Mouse (Mus musculus): ENCODE data around the gene Pnpla7.
"Not testable (repeated sequence)": the region's sequence is repeated elsewhere in the genome, so short reads cannot be mapped to it uniquely, and the experiment has no call there.

Pnpla7 gene

GRCm38 (mm10) chr2:24975704-24976297 is at the start of gene Pnpla7:
Pnpla7 (plus strand) TSS chr2:24976033.
- peak; percentile 99 for DNase-seq

- DNase-seq = no peak
Observed at GRCm38 (mm10) chr2:24926345-24926964, 49.4 kb upstream of the Pnpla7 start.

DNA sequence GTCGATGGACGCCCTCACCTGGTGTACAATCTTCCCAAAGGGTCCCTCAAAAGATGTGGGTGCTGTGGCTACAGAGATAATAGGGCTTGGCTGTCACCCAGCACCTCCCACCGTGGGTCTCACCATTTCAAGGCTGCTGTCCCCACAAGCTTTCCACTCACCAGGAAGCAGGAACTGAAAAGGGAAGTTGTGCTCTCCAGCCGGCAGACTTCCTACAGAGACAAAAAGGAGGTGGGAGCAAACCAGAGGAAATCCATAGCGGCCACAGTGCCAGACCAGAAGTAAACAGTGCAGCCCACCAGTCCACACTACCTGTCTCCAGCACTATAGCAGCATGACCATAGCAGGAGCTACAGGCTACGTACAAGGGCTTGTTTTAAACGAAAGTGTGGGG is 48.9 kb upstream of the Pnpla7 start:
- DNase-seq = peak; percentile 90

GRCm38 (mm10) chr2:24927810-24928479 is 47.9 kb upstream of the Pnpla7 start:
- peak; percentile 91 for DNase-seq

- no peak for DNase-seq
Observed at GRCm38 (mm10) chr2:24929119-24929518, 46.7 kb upstream of the Pnpla7 start.

- DNase-seq = no peak
Observed at GRCm38 (mm10) chr2:24929593-24929992, 46.2 kb upstream of the Pnpla7 start.

DNA sequence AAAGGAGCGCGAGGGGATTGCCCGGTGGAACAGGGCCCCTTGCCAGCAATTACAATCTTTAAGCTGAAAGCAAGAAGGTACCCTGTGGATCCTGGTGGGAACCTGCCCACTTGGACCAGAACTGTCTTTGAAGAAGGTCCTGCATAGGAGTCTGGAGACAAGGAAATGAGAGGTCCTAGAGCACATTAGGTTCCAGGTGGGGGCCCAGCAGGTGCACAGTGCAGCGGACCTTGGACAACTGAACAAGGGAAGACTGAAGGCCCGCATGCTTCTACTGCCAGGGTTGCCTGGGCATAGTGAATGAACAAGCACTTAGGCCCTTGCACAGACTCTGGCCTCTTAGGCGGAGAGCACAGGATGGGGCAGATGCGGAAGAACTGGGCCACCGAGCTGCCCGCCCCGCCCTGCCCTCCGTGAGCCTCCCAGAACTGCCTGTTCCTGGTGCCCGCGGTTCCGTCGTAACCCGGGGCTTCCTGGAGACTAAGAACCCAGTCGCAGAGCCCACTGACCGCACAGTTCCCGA is 41.3 kb upstream of the Pnpla7 start:
- no peak for DNase-seq

DNA sequence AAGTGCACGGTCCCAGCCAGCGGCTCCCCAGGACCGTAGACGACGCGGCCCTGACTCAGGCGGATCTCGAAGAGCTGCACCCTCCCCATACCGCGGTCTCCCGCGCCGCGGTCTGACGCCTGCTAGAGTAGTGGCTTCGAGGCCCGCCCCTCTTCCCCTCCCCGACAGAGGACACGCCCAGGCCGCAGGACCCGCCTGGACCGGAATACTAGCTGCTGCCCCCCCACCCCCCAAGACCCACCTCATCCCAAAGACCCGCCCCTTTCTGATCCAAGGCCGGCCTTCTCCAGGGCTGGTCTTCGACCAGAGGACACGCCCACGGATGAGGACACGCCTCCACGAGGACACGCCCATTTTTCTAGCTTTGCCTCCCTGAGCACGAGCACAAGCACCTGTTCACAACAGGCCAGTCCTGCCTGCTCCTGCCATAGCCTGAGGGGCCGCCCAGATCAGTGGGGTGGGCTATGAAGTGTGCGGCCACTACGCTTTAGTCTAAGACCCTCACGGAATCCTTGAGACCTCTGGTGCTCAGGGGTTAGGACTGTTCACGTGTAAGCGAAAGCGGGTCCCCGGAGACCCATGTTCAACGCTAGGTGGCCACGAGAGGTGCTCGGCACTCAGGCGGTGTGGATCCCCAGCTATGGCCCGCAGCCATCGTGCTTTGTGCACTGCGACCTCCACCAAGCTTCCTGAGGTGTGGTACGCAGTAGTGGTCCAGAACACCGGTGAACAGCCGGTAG is 40.6 kb upstream of the Pnpla7 start, which contains the start of gene Arrdc1:
Arrdc1 (minus strand) TSS at position 196 of the 740 bp plus-strand sequence.
- peak; percentile 99 for DNase-seq

DNA sequence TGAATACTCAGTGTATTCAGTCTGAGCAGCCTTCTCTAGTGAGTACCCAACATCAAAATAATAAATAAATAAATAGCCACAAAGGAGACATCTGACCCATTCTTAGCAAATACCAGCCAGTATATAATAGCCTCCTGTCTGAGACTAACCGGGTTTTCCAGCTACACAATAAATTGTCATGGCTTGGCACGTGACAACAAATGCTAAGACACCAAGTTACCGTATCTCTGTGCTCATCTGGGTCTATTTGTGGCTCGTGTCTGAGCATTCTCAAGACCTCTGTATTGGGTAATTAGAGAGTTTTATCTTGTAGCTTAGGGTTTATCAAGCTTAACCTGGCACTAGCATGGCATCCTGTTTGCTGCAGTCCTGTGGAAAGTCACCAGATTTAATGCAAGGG is 33.7 kb upstream of the Pnpla7 start:
- no peak for DNase-seq

DNA sequence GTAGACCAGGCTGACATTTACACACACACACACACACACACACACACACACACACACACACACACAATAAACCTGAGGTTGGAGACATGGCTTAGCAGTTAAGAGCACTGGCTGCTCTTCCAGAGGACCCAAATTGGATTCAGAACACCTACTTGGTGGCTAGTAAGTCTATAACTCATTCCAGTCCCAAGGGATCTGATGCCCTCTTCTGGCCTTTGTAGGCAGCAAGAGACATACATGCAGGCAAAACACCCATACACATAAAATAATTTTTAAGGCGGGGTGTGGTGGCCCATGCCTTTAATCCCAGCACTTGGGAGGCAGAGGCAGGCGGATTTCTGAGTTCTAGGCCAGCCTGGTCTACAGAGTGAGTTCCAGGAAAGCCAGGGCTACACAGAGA is 31.5 kb upstream of the Pnpla7 start:
- DNase-seq = not testable (repeated sequence)

DNA sequence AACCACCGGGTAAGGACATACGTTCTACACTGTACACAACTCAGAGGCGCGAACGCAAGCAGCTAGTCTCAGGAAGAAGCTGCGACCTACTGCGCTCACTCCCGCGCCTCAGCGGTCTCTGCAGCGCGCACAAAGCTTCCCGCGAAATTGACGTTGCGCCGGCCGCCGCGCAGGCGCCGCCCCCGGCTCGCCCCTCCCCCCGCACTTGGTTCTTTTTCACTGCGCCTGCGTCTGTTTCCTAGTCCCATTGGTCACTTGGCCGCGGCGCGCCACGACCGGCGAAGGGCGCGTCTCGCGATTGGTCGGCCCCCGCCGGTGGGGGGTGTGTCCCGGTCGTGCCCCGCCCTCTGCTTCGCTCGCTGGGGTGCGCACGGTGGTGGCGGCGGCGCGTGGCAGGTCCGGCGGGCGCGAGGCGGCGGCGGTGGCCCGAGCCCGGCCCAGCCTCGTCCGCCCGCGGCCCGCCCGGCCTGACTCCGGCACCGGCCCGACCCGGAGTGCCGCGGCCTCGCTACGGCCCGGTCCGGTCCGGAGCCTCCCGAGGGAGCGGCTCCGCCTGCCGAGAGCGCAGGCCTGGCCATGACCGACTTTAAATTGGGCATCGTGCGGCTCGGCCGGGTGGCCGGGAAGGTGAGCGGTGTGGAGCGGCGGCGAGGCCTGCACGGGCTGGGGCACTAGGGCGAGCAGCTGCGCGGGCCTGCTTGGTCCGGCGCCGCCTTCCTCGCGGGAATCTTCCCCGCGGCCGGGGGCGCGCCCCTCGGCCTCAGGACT is 26.2 kb upstream of the Pnpla7 start, which contains the start of gene Zmynd19:
Zmynd19 (plus strand) TSS at position 372 of the 768 bp plus-strand sequence.
- peak; percentile 100 for DNase-seq

- no peak for DNase-seq
Observed at GRCm38 (mm10) chr2:24950189-24950535, 25.7 kb upstream of the Pnpla7 start.

DNA sequence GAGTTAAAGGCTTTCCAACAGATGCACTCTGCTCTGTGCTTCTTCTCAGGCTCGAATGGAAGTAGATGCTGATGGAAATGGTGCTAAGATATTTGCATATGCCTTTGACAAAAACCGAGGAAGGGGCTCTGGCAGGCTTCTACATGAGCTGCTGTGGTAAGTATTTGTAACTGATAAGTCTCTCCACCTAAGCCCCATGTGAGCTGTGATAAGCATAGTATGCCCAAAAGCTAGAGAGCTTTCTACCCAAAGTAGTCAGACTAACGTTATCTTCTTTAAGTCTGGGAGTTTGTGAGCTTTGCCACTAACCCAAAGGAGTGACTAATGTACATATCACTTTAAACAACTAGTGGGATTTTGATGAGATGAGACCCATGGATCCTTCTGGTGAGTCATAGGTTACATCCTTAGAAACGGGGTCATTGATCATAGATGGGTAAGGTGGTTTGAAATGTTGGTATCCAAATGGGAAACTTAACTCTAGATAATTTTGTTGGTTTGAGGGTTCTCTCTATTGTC is 23.2 kb upstream of the Pnpla7 start:
- DNase-seq = no peak

DNA sequence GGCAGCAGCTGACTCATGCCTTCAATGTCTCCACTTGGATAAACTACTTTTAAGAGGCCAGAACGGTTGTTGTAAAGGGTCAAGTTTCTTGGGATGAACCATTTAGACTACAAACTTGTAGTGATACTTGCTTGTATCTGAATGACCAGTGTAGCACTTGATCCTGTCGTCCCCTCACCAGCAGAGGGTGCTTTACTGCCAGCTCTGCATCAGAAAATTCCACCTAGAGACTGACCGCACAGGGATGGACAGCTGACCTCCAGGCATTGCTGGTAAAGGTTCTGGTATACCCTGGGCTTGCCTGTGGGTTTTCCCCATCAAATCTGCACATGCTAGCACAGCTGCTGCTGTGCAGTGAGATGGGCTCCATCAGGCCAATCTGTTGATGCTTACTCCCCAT is 14.9 kb upstream of the Pnpla7 start:
- DNase-seq = no peak

- DNase-seq = peak; percentile 98
Observed at GRCm38 (mm10) chr2:24962304-24963000, 13.4 kb upstream of the Pnpla7 start, which contains the start of gene Dph7. Dph7 (plus strand) TSS chr2:24962400.

DNA sequence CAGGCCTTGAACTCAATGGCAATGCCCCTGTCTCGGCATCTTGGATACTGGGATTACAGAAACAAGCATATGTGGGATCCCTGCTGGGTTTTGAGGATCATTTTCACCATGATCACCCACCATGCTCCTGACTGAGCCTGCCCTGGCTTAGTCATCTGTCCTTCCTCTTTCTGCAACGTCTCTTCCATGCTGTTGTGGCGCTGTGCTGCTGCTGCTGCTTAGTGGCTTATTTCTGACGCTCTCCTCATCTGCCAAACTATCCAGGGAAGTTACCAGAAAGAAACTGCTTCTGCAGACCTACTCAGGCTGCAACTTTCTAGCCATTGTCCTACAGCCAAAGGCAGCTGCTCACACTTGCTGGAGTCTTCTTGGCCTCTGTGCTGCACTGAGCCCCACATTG is 5.4 kb upstream of the Pnpla7 start:
- no peak for DNase-seq

- DNase-seq = not testable (repeated sequence)
Observed at GRCm38 (mm10) chr2:24974452-24974851, 1.4 kb upstream of the Pnpla7 start.

GRCm38 (mm10) chr2:24974906-24975703 is 728 bp upstream of the Pnpla7 start, which contains the start of gene Mrpl41:
Mrpl41 (minus strand) TSS chr2:24975098.
- peak; percentile 100 for DNase-seq

- no peak for DNase-seq
Observed at GRCm38 (mm10) chr2:24976960-24977359, 1.1 kb downstream of the Pnpla7 start.

DNA sequence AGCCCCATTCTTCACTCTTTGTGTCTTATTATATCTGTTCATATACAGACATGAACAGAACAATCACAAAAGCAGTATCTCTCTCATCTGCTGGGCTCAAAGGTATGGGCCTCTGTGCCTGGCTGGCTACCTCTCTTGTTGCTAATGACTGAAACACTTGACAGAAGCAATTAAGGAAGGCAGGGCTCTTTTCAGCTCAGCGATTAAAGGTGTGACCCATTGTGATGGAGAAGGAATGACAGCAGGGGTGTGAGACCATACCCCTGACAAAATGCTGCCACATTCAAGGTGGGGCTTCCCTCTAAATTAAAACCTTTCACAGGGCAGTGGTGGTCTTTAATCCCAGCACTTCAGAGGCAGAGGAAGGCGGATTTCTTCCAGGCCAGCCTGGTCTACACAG is 11.9 kb downstream of the Pnpla7 start:
- no peak for DNase-seq

DNA sequence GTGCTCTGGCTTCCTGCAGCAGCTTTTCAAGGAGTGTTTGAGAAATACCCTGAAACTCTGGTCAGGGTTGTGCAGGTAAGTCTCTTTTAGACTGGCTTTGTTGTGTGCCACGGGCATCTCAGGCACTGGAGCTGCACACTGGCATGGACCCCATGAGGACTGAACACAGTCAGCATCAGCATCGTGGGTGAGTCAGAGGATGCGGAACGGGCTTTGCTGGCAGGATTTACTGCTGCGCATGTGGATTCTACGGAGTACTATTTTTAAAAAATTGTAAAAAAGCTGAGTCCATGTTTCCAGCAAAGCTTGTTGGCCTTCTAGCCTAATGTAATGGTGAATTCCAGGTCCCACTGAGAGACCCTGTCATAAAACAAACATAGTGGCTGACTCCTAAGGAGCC is 19.5 kb downstream of the Pnpla7 start:
- DNase-seq = peak; percentile 86

Measured in heart, adult 11 months (tissue).